Mouse (Mus musculus): ENCODE results near the gene Gm49366.

GRCm38 (mm10) chr12:84008251-84008650 is 30.5 kb upstream of the Gm49366 start:
- no peak for TF ChIP-seq POLR2A (IDR thresholded peaks at IDR 0.05; ENCODE audit: insufficient read depth, low read depth, low read length)
- TF ChIP-seq CTCF (IDR thresholded peaks at IDR 0.05): no peak
